Mouse (Mus musculus): Measurements from ENCODE around the gene Gm37240.

- TF ChIP-seq CTCF (IDR thresholded peaks at IDR 0.05; ENCODE audit: borderline replicate concordance, insufficient read depth, low read depth, low read length) (no peak; the same call in 1 of the 2 replicates), POLR2A (IDR thresholded peaks at IDR 0.05; ENCODE audit: borderline replicate concordance, insufficient read depth, low read length) (no peak)
Measured at GRCm38 (mm10) chr3:84692647-84693199, 1194.6 kb downstream of the Gm37240 start.
